Mouse (Mus musculus) right cerebral cortex, postnatal 36 days (tissue): ENCODE measurements at regions not wholly inside any gene's neighbourhood (a gene's known extent, or its start where the extent isn't known, plus 50 kb on each side); places are given as distances from the start of the nearest gene placed in this dataset.
A peak's percentile ranks its signal among the peaks of the same experiment; 100 is the strongest.

Experiments used
- DNase-seq, 2 experiments: peaks; one replicate each; pipeline ENCODE4 v3.0.0; 2022; ENCODE audit warnings: low spot score in 2 of 2, mixed read lengths in 1 of 2

DNA sequence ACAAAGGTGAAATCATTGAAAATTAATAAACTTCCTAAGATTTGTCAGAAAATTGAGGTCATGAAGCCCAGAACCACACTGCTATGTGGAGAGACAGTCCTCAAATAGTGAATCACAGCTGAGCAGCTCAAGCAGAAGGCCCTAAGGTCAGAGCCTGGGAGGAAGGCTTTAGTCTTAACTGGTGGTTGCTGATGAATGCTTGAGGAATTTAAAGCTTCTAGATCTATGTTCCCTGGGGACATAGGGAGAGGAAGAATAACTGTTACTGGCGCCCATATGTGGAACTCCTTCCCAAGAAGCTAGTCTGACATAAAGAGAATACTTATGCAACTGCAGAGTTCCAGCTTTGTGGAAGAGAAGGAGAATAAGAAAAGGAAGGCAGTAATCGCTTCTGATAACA lies 919.5 kb downstream of the D3Ertd751e start:
- no peak for DNase-seq

DNA sequence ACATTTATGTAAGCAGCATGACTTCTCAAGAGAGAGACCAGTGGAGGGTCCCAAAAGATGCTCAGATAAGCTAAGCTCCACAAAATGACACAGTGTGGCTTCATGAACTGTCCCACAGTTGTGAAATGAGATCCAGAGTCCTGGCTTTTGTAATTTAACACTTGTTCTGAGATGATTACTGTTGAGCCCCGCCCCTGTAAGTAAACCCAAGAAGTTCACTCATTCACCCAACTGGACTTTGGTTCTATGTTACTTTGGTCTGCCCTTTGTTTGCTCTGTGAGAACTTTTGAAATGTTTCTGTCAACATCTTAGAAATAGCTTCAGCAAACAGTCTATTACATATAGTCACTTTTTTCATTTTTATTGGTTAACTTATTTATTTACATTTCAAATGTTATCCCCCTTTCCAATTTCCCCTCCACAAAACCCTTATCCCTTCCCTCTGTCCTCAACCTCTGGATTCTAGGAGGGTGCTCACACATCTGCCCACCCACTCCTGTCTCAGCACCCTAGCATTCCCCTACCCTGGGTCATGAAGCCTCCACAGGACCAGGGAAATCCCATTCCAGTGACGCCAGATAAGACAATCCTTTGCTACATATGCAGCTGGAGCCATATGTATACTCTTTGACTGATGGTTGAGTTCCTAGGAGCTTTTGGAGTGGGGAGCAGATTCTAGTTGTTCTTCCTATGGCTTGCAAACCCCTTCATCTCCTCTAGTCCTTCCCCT lies 934.4 kb downstream of the D3Ertd751e start:
- DNase-seq, result no peak

DNA sequence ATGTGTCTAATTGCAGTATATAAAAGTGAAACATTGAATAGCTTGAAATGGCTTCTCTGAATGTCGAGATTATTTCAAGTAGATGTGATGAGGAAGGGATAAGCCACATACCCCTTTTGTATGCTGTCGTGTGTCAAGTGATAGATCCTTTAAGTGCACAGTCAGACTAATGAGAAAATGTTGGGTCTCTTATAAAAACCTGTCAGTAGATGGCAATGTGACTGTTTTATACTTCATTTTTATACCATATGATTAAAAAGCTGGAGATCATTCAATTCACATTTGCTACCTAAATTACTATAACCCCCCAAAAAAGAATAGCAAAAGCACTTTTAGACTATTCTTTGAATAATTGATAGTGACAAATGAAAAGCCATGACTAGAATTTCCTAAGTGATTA lies 952.3 kb downstream of the D3Ertd751e start:
- no peak for DNase-seq

DNA sequence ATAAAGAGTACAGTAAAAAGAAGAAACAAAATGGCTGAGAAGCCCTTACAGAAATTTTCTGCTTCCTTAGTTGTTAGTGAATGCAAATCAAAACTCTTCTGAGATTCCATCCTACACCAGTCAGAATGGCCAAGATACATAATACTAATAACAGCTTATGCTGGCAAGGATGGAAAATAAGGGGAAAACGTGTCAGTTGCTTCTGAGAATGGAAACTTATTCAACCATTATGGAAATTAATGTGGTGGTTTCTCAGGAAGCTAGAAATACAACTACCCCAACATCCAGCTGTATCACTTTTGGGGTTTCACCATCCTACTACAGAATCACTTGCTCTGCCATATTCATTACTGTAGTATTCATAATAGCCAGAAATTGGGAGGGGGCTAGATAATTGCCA lies 996.5 kb downstream of the D3Ertd751e start:
- no peak for DNase-seq

DNA sequence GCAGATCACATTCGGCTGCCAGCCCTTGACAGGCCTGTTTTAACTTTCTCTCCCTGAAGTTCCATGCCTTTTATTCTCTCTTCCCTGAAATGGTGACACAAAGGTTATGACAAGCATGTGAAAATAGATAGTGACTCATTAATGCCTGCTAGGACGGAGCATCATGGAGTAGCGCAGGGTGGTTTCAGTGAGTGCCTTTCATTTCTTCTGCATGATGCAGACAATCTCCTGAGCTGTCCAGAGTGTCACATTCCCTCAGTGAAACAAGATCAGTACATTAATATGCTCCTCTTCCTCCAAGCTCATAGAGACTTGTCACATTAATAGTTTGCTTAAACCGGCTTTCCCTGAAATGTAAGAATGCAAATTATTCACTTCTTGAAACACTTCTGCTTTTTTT lies 1010.7 kb downstream of the D3Ertd751e start:
- no peak for DNase-seq

DNA sequence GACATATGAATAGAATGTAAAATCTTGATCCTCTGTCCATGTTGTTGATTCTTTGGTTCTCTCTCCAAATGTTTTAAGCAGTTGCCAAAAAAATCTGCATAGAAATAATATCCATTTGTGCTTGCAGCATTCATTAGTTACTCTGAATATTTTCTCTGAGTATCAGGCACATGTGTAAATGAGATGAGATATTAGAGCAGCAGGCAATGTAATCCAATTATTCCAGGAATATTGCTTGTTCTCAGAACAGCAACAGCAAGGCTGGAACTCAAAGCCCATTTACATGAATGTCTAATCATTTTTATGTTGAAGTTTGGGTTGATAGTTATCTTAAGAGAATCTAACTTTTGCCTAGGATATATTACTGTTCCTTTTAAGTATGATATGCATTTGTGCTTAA lies 1014.9 kb downstream of the D3Ertd751e start:
- DNase-seq, result no peak

DNA sequence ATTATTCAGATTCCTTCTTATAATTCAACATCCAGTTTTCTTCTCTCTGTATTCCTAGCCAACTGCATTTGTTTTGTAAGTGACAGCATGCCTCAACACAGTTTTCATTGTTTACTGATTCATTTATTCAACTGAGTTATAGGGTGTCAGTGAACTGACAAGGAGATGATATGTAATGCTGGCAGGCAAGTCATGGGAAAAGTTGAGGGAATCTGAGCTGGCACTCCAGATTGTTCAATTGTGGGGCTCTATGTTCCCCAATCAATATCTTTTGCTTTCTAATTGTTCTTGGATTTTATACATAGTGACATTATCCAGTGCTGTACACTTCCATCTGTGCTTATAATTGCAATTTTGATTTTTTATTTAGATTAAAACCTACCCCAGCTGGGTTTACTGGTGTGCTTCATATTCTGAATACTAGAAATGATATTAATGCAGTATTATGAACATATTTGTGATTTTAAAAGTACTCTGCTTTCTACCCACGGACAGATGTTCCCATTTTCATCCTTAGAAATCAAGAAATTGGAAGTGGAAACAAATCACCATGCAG lies 1015.5 kb downstream of the D3Ertd751e start:
- DNase-seq, result no peak

DNA sequence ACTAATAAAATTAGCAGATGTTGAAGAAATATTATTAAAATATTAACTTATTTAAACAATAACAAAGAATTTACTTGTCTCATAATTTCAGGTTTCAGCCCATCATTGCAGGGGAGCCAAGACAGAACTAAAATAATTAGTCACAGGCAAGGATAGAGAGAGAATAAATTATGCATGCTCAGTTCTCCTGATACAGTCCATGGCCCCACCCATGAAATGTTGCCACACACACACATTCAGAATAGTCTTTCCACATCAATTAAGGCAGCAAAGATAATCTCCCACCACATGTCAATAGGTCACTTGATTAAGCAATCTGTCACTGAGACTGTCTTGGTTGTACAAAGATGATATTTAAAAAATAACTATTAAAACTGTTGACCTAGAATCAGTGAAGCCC lies 1019.8 kb downstream of the D3Ertd751e start:
- no peak for DNase-seq

DNA sequence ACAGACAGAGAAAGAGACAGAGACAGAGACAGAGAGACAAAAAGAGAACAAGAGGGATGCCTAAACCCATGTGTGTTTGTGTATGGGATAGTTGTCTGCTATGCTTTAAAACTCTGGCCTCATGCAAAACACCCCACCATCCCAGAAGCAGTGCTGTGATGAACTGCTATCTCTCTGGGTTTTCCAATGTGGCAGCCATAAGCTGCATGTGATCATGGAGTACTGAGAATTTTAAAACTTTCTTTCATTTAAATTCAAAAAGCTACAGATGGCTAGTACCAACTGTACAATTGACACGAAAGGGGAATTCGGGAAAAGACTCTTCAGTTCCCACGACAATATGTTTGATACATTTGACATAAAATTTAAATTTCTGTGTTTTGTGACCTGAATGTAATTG lies 1041.1 kb downstream of the D3Ertd751e start:
- DNase-seq, result no peak

DNA sequence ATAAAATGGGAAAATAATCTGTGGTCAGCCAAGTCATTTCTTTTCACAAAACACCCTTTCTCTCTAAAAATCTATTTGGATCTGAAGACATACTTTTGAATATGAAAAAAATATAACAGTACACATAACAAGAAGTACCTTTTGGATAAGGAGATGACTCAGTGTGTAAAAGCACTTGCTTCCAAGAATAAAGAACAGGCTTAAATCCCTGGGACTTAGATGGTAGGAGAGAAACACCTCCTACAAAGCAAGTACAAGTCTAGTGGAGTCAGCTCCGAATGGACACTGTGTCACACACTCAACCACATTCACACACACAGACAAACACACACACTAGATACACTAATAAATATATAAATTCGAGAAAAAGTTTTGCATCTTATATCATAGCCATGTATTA lies 1041.8 kb downstream of the D3Ertd751e start:
- DNase-seq, result peak in 1 of 2 experiments; percentile 18

DNA sequence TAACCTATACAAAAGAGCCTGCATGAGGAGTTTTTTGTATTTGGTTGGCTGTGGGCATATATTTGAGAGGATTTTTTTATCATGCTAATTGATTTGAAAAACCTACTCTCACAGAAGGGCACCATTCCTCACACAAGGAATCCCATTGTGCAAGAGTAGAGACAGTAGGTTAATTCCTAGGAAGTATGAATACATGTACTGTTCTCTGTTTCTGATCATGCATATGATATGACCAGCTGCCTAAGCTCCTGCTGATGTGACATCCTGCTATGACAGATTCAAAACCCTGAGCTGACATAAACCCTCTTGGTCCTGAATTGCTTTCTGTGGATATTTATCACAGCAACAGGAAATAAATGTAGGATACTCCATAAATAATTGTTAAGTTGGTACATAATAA lies 1048.0 kb downstream of the D3Ertd751e start:
- no peak for DNase-seq

DNA sequence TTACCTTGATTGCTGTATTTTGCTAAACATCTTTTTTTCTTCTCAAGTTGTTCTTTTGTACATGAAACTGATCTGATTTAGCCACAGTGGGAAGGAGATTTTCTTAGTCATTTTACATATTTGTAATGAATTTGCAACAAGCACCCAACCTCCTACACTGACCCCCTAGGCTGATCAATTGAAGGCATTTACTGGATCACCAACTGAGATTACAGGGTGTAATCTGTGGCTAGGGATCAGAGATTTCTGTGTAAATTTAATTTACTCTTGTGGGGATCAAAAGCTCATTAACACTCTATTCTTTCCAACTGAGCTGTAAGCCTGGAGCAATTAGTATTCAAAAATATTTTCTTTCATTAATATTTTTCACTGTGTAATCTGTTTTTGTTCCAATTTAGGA lies 1049.5 kb downstream of the D3Ertd751e start:
- DNase-seq, result no peak

DNA sequence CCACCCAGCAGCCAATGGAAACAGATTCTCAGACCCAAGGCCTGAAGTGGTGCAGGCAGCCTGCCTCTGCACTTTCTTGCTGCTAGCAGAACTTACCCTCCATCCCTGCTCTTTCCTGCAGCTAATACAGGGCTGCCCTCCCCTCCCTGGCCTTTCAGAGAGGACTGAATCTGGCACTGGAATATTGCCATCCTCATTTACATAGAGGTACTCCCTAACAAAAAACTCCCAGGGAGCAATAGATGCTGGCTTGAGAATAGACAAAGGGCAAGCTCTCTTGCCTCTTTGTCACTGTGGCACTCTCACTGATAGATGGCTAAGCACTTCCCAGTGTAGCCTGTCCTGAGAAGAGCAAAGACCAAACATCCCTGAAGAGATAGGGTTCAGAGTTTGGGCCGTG lies 1088.0 kb downstream of the D3Ertd751e start:
- no peak for DNase-seq

DNA sequence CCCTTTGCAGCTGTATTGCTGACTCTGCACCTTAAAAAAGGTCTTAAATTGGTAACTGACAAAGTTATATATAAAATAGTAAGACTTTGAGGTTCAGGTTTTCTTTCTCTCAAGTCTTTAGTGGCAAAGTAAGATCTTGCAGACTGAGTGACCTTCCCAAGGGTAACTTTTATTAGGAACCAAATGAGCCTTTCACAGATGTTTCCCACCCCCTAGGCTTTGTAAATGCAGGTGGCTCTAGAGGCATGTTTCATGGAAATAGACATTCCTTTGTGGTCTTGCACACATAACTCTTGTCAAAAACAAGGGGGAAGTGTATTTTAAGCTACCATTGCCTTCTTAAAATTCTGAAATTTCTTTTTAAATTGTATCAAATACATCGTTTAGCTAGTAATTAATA lies 1125.0 kb downstream of the D3Ertd751e start:
- no peak for DNase-seq

DNA sequence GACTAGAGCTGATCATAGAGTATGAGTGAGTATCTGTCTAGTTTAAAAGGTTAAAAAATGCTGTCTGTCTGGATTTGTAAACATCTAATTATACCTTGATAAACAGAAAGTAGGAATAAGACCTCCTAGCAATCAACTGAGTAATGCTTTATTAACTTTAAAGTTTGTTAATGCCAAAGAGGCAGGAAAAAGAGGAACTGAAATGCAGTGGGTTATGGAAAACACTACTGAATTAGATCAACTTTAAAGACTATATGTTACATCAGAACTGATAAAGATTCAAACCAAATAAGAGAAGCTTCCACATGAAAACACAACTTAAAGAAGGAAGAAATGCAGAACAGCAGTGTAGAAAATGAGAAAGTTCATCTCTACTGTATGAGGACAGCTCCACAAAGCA lies 1136.6 kb downstream of the D3Ertd751e start:
- DNase-seq, result no peak

DNA sequence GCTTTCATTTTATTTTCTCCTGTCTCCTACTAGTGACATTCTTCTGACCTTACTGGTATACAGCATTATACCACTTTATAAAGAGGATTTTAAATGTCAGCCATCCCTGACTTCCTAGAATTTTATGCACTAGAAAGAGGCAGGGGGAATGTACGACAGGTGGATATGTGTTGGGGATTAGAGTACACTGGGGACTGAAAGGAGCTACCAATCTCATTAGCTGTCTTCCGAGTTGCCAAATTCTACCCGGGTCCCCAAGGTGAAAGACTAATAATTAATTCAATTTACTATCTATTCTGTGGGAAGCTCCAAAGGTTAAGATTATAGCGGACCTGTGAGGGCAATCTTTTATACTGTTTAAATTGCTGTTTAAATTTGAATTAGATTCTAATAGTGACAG lies 1142.1 kb downstream of the D3Ertd751e start:
- DNase-seq, result no peak

DNA sequence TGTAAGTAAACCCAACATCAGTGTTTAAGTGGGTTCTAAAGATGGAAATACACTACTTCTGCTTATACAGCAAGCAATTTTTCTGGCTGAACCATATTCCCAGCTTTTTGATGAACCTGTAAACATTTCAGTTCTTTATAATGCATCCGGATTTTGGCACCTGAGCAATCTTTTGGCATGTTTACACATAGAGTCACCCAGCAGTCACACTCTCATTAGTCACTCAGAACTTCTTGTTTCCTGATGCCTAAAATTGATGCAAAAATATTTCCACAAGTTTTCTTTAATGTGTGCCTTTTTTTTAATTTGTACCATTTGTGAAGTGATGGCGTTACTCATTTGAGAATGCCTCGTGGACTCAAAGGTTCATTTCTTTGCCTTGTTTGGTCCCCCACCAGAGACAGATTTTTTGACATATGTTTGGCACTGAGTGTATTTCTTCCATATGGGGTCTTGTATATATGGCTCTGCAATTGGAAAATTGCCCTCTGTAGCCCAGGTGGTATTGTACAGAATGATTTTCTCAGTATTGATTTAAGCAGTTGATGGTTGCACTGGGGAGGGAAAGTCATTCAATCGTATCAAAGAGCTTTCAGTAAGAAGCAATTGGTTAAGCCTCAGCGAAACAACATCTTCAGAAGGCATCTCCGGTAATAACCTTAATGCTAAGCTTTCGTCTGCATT lies 1149.7 kb downstream of the D3Ertd751e start:
- no peak for DNase-seq

DNA sequence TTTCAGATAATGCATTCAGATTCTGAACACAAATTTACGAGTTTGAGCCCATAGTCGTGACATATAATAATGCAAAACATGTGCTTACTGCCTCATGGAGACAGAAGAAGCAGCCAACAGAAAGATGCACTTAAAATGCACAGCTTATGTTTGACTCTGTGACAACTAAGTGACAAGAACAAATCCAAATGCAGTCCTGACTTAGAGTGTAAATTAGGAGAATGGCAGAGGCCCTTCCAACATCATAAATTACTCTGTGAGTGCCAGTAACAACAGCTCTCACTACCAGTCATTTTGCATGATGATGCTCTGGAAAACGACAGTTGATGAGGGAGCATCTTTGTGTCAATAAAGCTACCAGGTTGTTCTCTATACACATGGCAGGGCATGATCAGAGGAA lies 1153.4 kb downstream of the D3Ertd751e start:
- no peak for DNase-seq

DNA sequence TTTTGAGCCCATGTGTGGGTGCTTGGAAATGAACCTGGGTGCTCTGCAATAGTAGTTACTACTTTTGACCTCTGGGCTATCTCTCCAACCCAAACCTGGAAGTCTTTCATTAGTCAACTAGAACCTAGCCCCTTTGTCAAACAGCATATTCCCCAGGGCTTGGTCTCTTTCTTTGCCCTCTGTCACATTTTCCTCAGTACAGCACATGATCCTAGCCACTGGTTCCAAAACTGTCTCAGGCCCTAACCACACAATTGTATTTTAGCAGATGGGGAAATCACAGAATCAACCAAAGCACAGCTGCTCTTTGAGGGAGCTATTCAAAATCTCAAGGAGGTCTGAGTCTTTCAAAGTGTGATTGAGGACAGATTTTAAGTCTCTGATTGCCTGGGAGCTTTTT lies 1155.5 kb downstream of the D3Ertd751e start:
- DNase-seq, result no peak

DNA sequence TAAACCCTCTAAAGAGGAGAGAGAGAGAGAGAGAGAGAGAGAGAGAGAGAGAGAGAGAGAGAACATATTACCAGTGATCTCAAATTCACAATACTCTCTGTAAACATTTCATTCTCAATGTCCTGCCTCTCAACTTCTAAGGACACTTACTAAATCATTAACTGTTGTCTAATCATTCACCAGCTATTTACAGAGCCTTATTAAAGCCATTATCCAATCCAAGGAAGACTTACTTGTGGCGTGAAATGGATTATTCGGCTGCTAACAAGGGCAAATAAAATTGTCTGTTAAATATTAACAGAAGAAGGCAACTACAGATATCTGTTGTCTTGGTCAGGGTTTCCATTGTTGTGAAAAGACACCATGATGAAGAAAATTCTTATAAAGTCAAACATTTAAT lies 1156.5 kb downstream of the D3Ertd751e start:
- no peak for DNase-seq

DNA sequence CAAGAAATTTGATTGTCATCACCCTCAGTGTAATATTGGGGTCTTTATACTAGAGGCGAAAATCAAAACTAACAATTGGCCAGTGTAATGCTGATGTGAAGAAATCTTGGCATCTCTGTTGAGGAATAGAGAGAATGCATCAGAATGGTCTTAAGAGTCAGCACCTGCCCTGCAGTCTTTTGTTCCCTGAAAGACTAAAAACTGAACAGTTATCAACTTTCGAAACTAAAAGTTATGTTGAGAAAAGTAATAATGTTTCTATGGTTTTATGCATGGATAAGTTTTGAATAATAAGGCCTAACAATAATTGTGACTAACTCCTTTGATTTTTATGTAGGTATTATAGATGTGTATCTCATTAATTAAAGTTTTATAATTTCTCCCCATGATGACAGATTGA lies 1158.6 kb downstream of the D3Ertd751e start:
- no peak for DNase-seq

DNA sequence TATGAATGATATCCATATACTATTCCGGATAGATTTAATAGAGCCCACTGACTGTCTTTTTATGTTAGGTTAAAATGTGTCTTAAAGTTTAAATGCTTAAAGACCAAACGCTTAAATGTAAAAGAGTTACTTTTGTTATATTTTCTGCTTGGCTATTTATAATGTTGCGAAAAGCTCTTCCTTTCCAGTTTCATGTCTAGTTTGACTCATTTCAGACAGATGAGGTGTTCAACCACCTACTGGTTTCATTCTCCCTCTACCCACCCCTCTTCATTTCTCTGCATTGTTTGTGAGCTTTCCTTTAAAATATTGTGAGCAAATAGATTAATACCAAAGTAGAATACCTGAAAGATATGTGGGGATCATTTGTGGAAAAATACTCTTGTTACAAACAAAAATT lies 1163.8 kb downstream of the D3Ertd751e start:
- DNase-seq, result no peak

DNA sequence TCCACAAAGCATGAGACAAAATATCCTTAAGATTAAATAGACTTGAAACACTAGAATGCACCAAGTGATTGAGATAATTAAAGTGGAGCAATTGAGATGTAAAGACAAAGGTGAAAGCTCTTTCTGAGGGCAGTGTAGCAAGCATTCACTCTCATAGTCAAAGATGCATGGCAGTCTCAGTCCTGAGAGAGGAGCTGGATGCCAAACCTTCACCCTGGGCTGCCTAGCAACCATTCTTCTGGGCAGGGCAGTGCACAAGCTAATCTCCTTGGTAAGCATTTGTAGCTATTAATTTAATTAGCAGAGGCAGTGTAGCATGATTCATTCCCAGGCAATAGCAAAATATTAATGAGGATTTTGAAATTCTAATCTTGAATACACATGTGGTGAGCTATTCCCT lies 1166.0 kb downstream of the D3Ertd751e start:
- DNase-seq, result no peak
